Mouse (Mus musculus) lung, embryonic 15.5 days (tissue): ENCODE measurements around the gene Ttc21b. TPM values are rescaled to one million over a fixed set of nuclear protein-coding genes. Genes with fewer than 3 reads are reported as not detected.

Source experiments
- ATAC-seq: fragments of 200-750 bp; cut with Nextera tagmentation; 2 replicates; pipeline ENCODE4 v1.8.0; 2017; ENCODE audit warnings: moderate number of reproducible peaks, borderline replicate concordance; ENCODE audit not compliant: low FRiP score, low TSS enrichment; ENCODE audit errors: extremely low read depth
- H3K27ac ChIP-seq: fragments of 300-500 bp; sonication (generic); 2 replicates; pipeline ENCODE4 v1.5.1; 2015; ENCODE audit warnings: moderate library complexity, mild to moderate bottlenecking, inconsistent platforms
- H3K27me3 ChIP-seq: fragments of 300-500 bp; sonication (generic); 2 replicates; pipeline ENCODE4 v1.6.1; 2015; ENCODE audit warnings: inconsistent platforms
- H3K36me3 ChIP-seq: fragments of 300-500 bp; sonication (generic); 2 replicates; pipeline ENCODE4 v1.6.1; 2015; ENCODE audit warnings: inconsistent platforms
- H3K4me1 ChIP-seq: fragments of 300-500 bp; sonication (generic); 2 replicates; pipeline ENCODE4 v1.6.1; 2015; ENCODE audit warnings: inconsistent platforms
- H3K4me2 ChIP-seq: fragments of 300-500 bp; sonication (generic); 2 replicates; pipeline ENCODE4 v1.6.1; 2015; ENCODE audit warnings: inconsistent platforms, mild to moderate bottlenecking, moderate library complexity
- H3K4me3 ChIP-seq: fragments of 300-500 bp; sonication (generic); 2 replicates; pipeline ENCODE4 v1.5.1; 2015; ENCODE audit warnings: mild to moderate bottlenecking, inconsistent platforms
- H3K9ac ChIP-seq: fragments of 300-500 bp; sonication (generic); 2 replicates; pipeline ENCODE4 v1.6.1; 2015; ENCODE audit warnings: inconsistent platforms
- H3K9me3 ChIP-seq: fragments of 300-500 bp; sonication (generic); 2 replicates; pipeline ENCODE4 v1.6.1; 2016; ENCODE audit warnings: inconsistent platforms
- WGBS: fragments of 180-500 bp; shearing (Covaris S2); methylation state at CpG from one replicate; pipeline ENCODE4 v1.1.7; 2015; 5-methylcytosine and 5-hydroxymethylcytosine counted together
- polyA plus RNA-seq: library from polyadenylated mRNA; unstranded; fragments of >200 nt; fragmentation: Nextera tagmentation; extraction: Ambion mirVana; gene quantifications from 2 replicates; pipeline ENCODE4 v1.2.1, GENCODE M21; 2015

The Ttc21b gene
- polyA plus RNA-seq, 1 experiment from 2014 or later, result 13.3 TPM

GRCm38 (mm10) chr2:66165025-66165424 lies 91.4 kb downstream of the Ttc21b start:
- Histone ChIP-seq H3K4me2 (no peak overlapping the region), H3K27me3 (no peaks in the 10 kb centered on the region), H3K9ac (no peak overlapping the region), H3K4me1 (no peaks in the 10 kb centered on the region), H3K27ac (no peak overlapping the region), H3K36me3 (no peaks in the 10 kb centered on the region), H3K4me3 (no peak overlapping the region), H3K9me3 (no peaks in the 10 kb centered on the region)
- ATAC-seq, result no peak
- 86% methylated on average over 8 of the region's 8 CpGs for WGBS

- WGBS, result 41% methylated on average over 7 of the region's 7 CpGs
- ATAC-seq, result no peak
- H3K27ac ChIP-seq, result no peak overlapping the region
- H3K4me1 ChIP-seq, result no peaks in the 10 kb centered on the region
- H3K9me3 ChIP-seq, result no peaks in the 10 kb centered on the region
- H3K4me2 ChIP-seq, result no peak overlapping the region
- H3K9ac ChIP-seq, result no peak overlapping the region
- H3K4me3 ChIP-seq, result no peak overlapping the region
- no peaks in the 10 kb centered on the region for H3K27me3 ChIP-seq
- H3K36me3 ChIP-seq, result no peaks in the 10 kb centered on the region
These were observed 98.1 kb downstream of the Ttc21b start for GRCm38 (mm10) chr2:66158140-66158915.

- Histone ChIP-seq H3K27me3 (no peaks in the 10 kb centered on the region), H3K4me1 (no peaks in the 10 kb centered on the region), H3K4me3 (no peak overlapping the region), H3K4me2 (no peak overlapping the region), H3K36me3 (no peaks in the 10 kb centered on the region), H3K9me3 (no peaks in the 10 kb centered on the region), H3K27ac (no peak overlapping the region), H3K9ac (no peak overlapping the region)
- no peak for ATAC-seq
- 71% methylated on average over 2 of the region's 2 CpGs for WGBS
These were observed 105.0 kb downstream of the Ttc21b start for GRCm38 (mm10) chr2:66151436-66151835.

- H3K36me3 ChIP-seq, result no peaks in the 10 kb centered on the region
- no peak for ATAC-seq
- H3K4me1 ChIP-seq, result no peaks in the 10 kb centered on the region
- WGBS, result 17% methylated on average over 3 of the region's 3 CpGs
- no peaks in the 10 kb centered on the region for H3K9me3 ChIP-seq
- no peaks in the 10 kb centered on the region for H3K27me3 ChIP-seq
- H3K4me2 ChIP-seq, result no peak overlapping the region
- H3K4me3 ChIP-seq, result no peak overlapping the region
- no peak overlapping the region for H3K9ac ChIP-seq
- H3K27ac ChIP-seq, result no peak overlapping the region
These were observed 105.9 kb downstream of the Ttc21b start for GRCm38 (mm10) chr2:66150531-66150930.

- Histone ChIP-seq H3K4me1 (peaks cover 8% of the 10 kb centered on the region; the same call in 1 of the 2 replicates), H3K9me3 (no peaks in the 10 kb centered on the region), H3K27ac (no peak overlapping the region), H3K4me3 (no peak overlapping the region), H3K4me2 (no peak overlapping the region), H3K27me3 (no peaks in the 10 kb centered on the region), H3K9ac (no peak overlapping the region), H3K36me3 (no peaks in the 10 kb centered on the region)
- no peak for ATAC-seq
- 71% methylated on average over 10 of the region's 10 CpGs for WGBS
These were observed 107.7 kb downstream of the Ttc21b start for GRCm38 (mm10) chr2:66148654-66149230.

- ATAC-seq, result no peak
- H3K27ac ChIP-seq, result no peak overlapping the region
These were observed 109.9 kb downstream of the Ttc21b start for GRCm38 (mm10) chr2:66146473-66146872.

GRCm38 (mm10) chr2:66144770-66145169 lies 111.6 kb downstream of the Ttc21b start:
- Histone ChIP-seq H3K27me3 (no peaks in the 10 kb centered on the region), H3K4me3 (no peak overlapping the region), H3K27ac (no peak overlapping the region), H3K9me3 (no peaks in the 10 kb centered on the region), H3K4me1 (peaks cover 8% of the 10 kb centered on the region; the same call in 1 of the 2 replicates), H3K36me3 (no peaks in the 10 kb centered on the region), H3K9ac (no peak overlapping the region), H3K4me2 (no peak overlapping the region)
- 6% methylated on average over 5 of the region's 5 CpGs for WGBS
- peak; percentile 31; the same call in 1 of the 2 replicates for ATAC-seq

More at GRCm38 (mm10) chr2:66146473-66146872, 109.9 kb downstream of the Ttc21b start:
- H3K9ac ChIP-seq, result no peak overlapping the region
- no peaks in the 10 kb centered on the region for H3K27me3 ChIP-seq
- no peak overlapping the region for H3K4me2 ChIP-seq
- no peaks in the 10 kb centered on the region for H3K36me3 ChIP-seq
- peaks cover 8% of the 10 kb centered on the region; the same call in 1 of the 2 replicates for H3K4me1 ChIP-seq
- no peak overlapping the region for H3K4me3 ChIP-seq
- WGBS, result 44% methylated on average over 4 of the region's 4 CpGs
- H3K9me3 ChIP-seq, result no peaks in the 10 kb centered on the region

GRCm38 (mm10) chr2:66143284-66143683 lies 113.1 kb downstream of the Ttc21b start:
- Histone ChIP-seq H3K4me3 (no peak overlapping the region), H3K9me3 (no peaks in the 10 kb centered on the region), H3K9ac (no peak overlapping the region), H3K4me2 (no peak overlapping the region), H3K36me3 (no peaks in the 10 kb centered on the region), H3K27ac (no peak overlapping the region), H3K27me3 (no peaks in the 10 kb centered on the region), H3K4me1 (peaks cover 8% of the 10 kb centered on the region; the same call in 1 of the 2 replicates)
- ATAC-seq, result no peak
- WGBS, result 93% methylated on average over 4 of the region's 4 CpGs

- WGBS, result 71% methylated on average over 2 of the region's 2 CpGs
- Histone ChIP-seq H3K27me3 (no peaks in the 10 kb centered on the region), H3K9ac (no peak overlapping the region), H3K4me3 (no peak overlapping the region), H3K4me1 (peaks cover 8% of the 10 kb centered on the region; the same call in 1 of the 2 replicates), H3K36me3 (no peaks in the 10 kb centered on the region), H3K4me2 (no peak overlapping the region), H3K9me3 (no peaks in the 10 kb centered on the region), H3K27ac (no peak overlapping the region)
- ATAC-seq, result no peak
These were observed 113.7 kb downstream of the Ttc21b start for GRCm38 (mm10) chr2:66142711-66143110.

- Histone ChIP-seq H3K4me3 (no peak overlapping the region), H3K27me3 (no peaks in the 10 kb centered on the region), H3K9ac (no peak overlapping the region), H3K4me1 (peaks cover 8% of the 10 kb centered on the region; the same call in 1 of the 2 replicates), H3K9me3 (no peaks in the 10 kb centered on the region), H3K27ac (no peak overlapping the region), H3K36me3 (no peaks in the 10 kb centered on the region), H3K4me2 (no peak overlapping the region)
- ATAC-seq, result no peak
- WGBS, result 91% methylated on average over 2 of the region's 2 CpGs
These were observed 114.1 kb downstream of the Ttc21b start for GRCm38 (mm10) chr2:66142268-66142667.

GRCm38 (mm10) chr2:66140246-66140645 lies 116.2 kb downstream of the Ttc21b start:
- no peak for ATAC-seq

More at GRCm38 (mm10) chr2:66140246-66140645, 116.2 kb downstream of the Ttc21b start:
- peaks cover 7% of the 10 kb centered on the region; the same call in 1 of the 2 replicates for H3K4me1 ChIP-seq
- H3K27ac ChIP-seq, result no peak overlapping the region
- WGBS, result 40% methylated on average over 4 of the region's 4 CpGs
- no peak overlapping the region for H3K9ac ChIP-seq
- no peaks in the 10 kb centered on the region for H3K36me3 ChIP-seq
- H3K4me3 ChIP-seq, result no peak overlapping the region
- H3K27me3 ChIP-seq, result no peaks in the 10 kb centered on the region
- no peak overlapping the region for H3K4me2 ChIP-seq
- H3K9me3 ChIP-seq, result no peaks in the 10 kb centered on the region
